Mouse (Mus musculus): ENCODE results near the gene Dmtf1.

- TF ChIP-seq POLR2A (IDR thresholded peaks at IDR 0.05; ENCODE audit: insufficient read depth, low read length) (no peak), CTCF (IDR thresholded peaks at IDR 0.05; ENCODE audit: low read depth, low read length) (no peak)
These were observed 88.3 kb downstream of the Dmtf1 start for GRCm38 (mm10) chr5:9073177-9073854.

Data from ES-Bruce4 (cell line).